Mouse (Mus musculus): ENCODE measurements at regions not wholly inside any gene's neighbourhood (a gene's known extent, or its start where the extent isn't known, plus 50 kb on each side); places are given as distances from the start of the nearest gene placed in this dataset.

GRCm38 (mm10) chr13:59875637-59876036 lies 52.7 kb upstream of the Tut7 start:
- no peak for TF ChIP-seq CTCF (IDR thresholded peaks at IDR 0.05; ENCODE audit: low read depth)
- no peak for TF ChIP-seq EP300 (IDR thresholded peaks at IDR 0.05; ENCODE audit: low read depth)
